Mouse (Mus musculus): Measurements from ENCODE around the gene Mpl. TPM values are rescaled to one million over a fixed set of nuclear protein-coding genes. Genes with fewer than 3 reads are reported as not detected.

Mpl gene
- polyA plus RNA-seq, 1 experiment from 2014 or later: 0.19 TPM

DNA sequence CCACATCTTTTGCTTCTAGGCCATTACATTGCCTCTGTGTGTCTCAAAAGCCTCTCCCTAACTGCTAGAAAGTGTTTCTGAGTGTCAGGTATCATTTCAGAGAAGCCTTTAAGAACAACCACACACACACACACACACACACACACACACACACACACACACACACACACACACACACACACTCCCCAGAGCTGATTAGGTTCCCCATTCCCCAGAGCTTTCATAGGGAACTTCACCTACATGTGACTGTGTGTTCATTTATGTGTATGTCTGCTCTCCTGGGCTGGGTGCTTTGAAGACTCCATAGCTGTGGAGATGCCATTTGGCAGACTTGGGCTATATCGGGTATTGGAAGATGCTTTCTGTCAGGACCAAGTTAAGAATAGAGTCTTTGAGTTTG is 31.9 kb downstream of the Mpl start:
- H3K27me3 ChIP-seq: no peaks in the 10 kb centered on the region
- H3K9me3 ChIP-seq: no peaks in the 10 kb centered on the region
- H3K9ac ChIP-seq (replicated peaks): no peak overlapping the region
- H3K36me3 ChIP-seq: peaks cover 36% of the 10 kb centered on the region
- ATAC-seq: no peak
- WGBS: 94% methylated on average over 1 of the region's 1 CpGs
- no peak overlapping the region for H3K27ac ChIP-seq
- no peak overlapping the region for H3K4me3 ChIP-seq (replicated peaks)
- peaks cover 30% of the 10 kb centered on the region for H3K4me1 ChIP-seq (replicated peaks)
- H3K4me2 ChIP-seq (replicated peaks): no peak overlapping the region

DNA sequence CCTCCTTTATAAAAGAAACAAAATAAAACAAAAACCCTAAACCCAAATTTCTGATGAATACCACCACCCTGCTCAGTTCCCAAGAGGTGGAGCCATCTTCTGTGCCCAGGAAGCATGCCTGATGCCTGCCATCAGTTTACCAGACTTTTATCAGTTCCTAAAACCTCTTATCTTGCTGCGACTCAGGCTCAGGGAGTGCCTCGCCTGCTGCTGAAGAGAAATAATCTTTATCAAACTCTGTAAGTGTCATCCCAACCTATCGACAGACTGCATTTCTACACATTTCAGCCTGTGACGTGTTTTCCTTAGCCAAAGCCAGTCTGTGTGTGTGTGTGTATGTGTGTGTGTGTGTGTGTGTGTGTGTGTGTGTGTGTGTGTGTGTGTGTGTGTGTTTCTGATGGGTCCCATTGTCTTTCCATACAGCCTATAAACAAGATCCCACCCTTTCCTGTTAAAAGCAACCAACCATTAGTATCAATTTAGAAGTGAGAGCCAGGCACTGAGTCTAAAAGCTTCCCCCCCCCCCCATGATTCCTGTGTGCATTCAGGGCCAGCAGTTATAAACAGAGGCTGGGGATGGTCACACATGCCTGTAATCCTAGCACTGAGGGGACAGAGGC is 32.7 kb downstream of the Mpl start:
- Histone ChIP-seq H3K4me2 (replicated peaks) (no peak overlapping the region), H3K27me3 (no peaks in the 10 kb centered on the region), H3K27ac (no peak overlapping the region), H3K4me3 (replicated peaks) (no peak overlapping the region), H3K9me3 (no peaks in the 10 kb centered on the region), H3K9ac (replicated peaks) (no peak overlapping the region), H3K36me3 (peaks cover 40% of the 10 kb centered on the region), H3K4me1 (replicated peaks) (peaks cover 28% of the 10 kb centered on the region)
- WGBS: 89% methylated on average over 4 of the region's 4 CpGs
- no peak for ATAC-seq

GRCm38 (mm10) chr4:118421384-118421783 is 35.9 kb downstream of the Mpl start:
- peaks cover 70% of the 10 kb centered on the region for H3K36me3 ChIP-seq
- no peak overlapping the region for H3K4me2 ChIP-seq (replicated peaks)
- no peak overlapping the region for H3K4me3 ChIP-seq (replicated peaks)
- no peaks in the 10 kb centered on the region for H3K4me1 ChIP-seq (replicated peaks)
- H3K27me3 ChIP-seq: no peaks in the 10 kb centered on the region
- 90% methylated on average over 3 of the region's 3 CpGs for WGBS
- no peak for ATAC-seq
- no peaks in the 10 kb centered on the region for H3K9me3 ChIP-seq
- H3K27ac ChIP-seq: no peak overlapping the region
- no peak overlapping the region for H3K9ac ChIP-seq (replicated peaks)

DNA sequence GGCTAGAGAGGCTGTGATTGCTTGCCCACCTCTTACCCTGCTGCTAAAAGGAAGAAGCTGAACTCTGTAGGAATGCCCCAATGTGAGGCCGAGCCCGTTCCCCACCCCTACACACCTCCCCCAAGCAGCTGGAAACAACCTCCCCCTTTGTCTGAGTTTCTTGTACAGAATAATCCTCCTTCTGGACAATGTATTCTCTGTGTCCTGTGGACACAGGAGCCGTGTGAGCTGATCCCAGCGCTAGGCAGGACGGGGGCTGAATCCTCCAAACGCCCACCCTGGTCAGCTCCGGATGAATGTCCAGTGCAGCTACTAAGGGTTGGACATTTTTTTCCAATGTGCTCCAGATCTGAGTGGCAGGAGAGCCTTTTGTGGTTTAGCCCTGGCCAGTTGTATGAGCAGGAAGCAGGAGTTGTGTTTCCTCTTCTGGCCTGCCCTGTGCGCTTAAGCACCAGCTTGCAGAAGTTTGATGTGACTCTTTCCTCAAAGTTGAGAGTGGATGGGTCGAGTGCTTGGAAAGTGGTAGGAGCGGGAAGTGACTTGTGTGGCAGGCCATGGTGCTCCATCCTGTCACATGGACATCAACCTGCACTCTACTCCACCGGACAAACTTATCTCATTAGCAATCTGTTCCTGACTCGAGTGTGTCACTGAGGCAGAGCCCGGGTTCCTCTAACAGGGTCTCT is 40.1 kb downstream of the Mpl start:
- WGBS: 85% methylated on average over 13 of the region's 13 CpGs

GRCm38 (mm10) chr4:118416329-118416728 is 41.0 kb downstream of the Mpl start:
- Histone ChIP-seq H3K4me1 (replicated peaks) (no peaks in the 10 kb centered on the region), H3K27me3 (no peaks in the 10 kb centered on the region), H3K4me2 (replicated peaks) (no peak overlapping the region), H3K27ac (no peak overlapping the region), H3K36me3 (peaks cover 97% of the 10 kb centered on the region), H3K9me3 (no peaks in the 10 kb centered on the region), H3K9ac (replicated peaks) (no peak overlapping the region), H3K4me3 (replicated peaks) (no peak overlapping the region)
- no peak for ATAC-seq
- WGBS: 94% methylated on average over 5 of the region's 5 CpGs

More for the DNA sequence above, 40.1 kb downstream of the Mpl start:
- H3K4me3 ChIP-seq (replicated peaks): no peak overlapping the region
- H3K27ac ChIP-seq: no peak overlapping the region
- no peak overlapping the region for H3K4me2 ChIP-seq (replicated peaks)
- no peaks in the 10 kb centered on the region for H3K4me1 ChIP-seq (replicated peaks)
- ATAC-seq: no peak
- H3K9ac ChIP-seq (replicated peaks): no peak overlapping the region
- no peaks in the 10 kb centered on the region for H3K9me3 ChIP-seq
- H3K36me3 ChIP-seq: peaks cover 96% of the 10 kb centered on the region
- H3K27me3 ChIP-seq: no peaks in the 10 kb centered on the region

GRCm38 (mm10) chr4:118415779-118416178 is 41.5 kb downstream of the Mpl start:
- Histone ChIP-seq H3K27ac (no peak overlapping the region), H3K9me3 (no peaks in the 10 kb centered on the region), H3K27me3 (no peaks in the 10 kb centered on the region), H3K36me3 (peaks cover 97% of the 10 kb centered on the region), H3K4me2 (replicated peaks) (no peak overlapping the region), H3K9ac (replicated peaks) (no peak overlapping the region), H3K4me3 (replicated peaks) (no peak overlapping the region), H3K4me1 (replicated peaks) (no peaks in the 10 kb centered on the region)
- WGBS: 89% methylated on average over 2 of the region's 2 CpGs
- ATAC-seq: no peak

DNA sequence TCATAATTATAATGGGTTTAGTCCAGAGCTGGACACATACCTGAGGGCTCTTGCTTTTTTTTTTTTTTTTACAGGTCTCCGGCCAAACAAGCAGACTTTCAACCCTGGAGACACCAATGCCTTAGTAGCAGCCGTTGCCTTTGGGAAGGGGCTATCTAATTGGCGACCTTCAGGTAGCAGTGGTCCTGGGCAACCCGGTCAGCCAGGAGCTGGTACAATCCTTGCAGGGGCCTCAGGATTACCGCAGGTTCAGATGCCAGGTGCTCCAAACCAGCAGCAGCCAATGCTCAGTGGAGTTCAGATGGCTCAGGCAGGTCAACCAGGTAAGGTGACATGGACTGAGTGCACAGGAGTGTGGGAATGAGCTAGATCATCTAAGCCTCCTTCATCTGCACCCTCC is 43.8 kb downstream of the Mpl start:
- Histone ChIP-seq H3K36me3 (peaks cover 76% of the 10 kb centered on the region), H3K4me1 (replicated peaks) (peaks cover 10% of the 10 kb centered on the region), H3K4me2 (replicated peaks) (no peak overlapping the region), H3K27ac (no peak overlapping the region), H3K9me3 (no peaks in the 10 kb centered on the region), H3K4me3 (replicated peaks) (no peak overlapping the region), H3K27me3 (no peaks in the 10 kb centered on the region), H3K9ac (replicated peaks) (no peak overlapping the region)
- no peak for ATAC-seq
- 92% methylated on average over 5 of the region's 5 CpGs for WGBS

GRCm38 (mm10) chr4:118410871-118411270 is 46.4 kb downstream of the Mpl start:
- Histone ChIP-seq H3K9ac (replicated peaks) (no peak overlapping the region), H3K4me3 (replicated peaks) (no peak overlapping the region), H3K4me2 (replicated peaks) (no peak overlapping the region), H3K27ac (no peak overlapping the region), H3K9me3 (no peaks in the 10 kb centered on the region), H3K27me3 (no peaks in the 10 kb centered on the region), H3K36me3 (peaks cover 53% of the 10 kb centered on the region), H3K4me1 (replicated peaks) (peaks cover 25% of the 10 kb centered on the region)
- WGBS: 95% methylated on average over 5 of the region's 5 CpGs
- ATAC-seq: no peak

GRCm38 (mm10) chr4:118409142-118409900 is 48.0 kb downstream of the Mpl start, which contains the start of the genes Szt2 and Med8:
Gene Szt2, minus strand, starts transcription at chr4:118409273.
Gene Med8, plus strand, starts transcription at chr4:118409337.
- Histone ChIP-seq H3K9me3 (no peaks in the 10 kb centered on the region), H3K27me3 (no peaks in the 10 kb centered on the region), H3K4me2 (replicated peaks) (peak within 1 kb of the TSS; percentile 77), H3K36me3 (peaks cover 49% of the 10 kb centered on the region), H3K4me3 (replicated peaks) (peak within 1 kb of the TSS; percentile 95), H3K9ac (replicated peaks) (peak within 1 kb of the TSS; percentile 92), H3K27ac (peak within 1 kb of the TSS; percentile 49; the same call in 1 of the 2 replicates), H3K4me1 (replicated peaks) (peaks cover 25% of the 10 kb centered on the region)
- WGBS: 1% methylated on average over 53 of the region's 53 CpGs
- ATAC-seq: peak; percentile 96

- Histone ChIP-seq H3K4me3 (replicated peaks) (no peak overlapping the region), H3K27me3 (no peaks in the 10 kb centered on the region), H3K36me3 (peaks cover 68% of the 10 kb centered on the region), H3K9me3 (no peaks in the 10 kb centered on the region), H3K27ac (no peak overlapping the region), H3K9ac (replicated peaks) (no peak overlapping the region), H3K4me1 (replicated peaks) (peaks cover 7% of the 10 kb centered on the region), H3K4me2 (replicated peaks) (no peak overlapping the region)
- ATAC-seq: no peak
- WGBS: 93% methylated on average over 12 of the region's 12 CpGs
These were observed 54.6 kb downstream of the Mpl start for GRCm38 (mm10) chr4:118402701-118403100.

- Histone ChIP-seq H3K4me1 (replicated peaks) (no peaks in the 10 kb centered on the region), H3K27ac (no peak overlapping the region), H3K4me2 (replicated peaks) (no peak overlapping the region), H3K27me3 (no peaks in the 10 kb centered on the region), H3K4me3 (replicated peaks) (no peak overlapping the region), H3K9ac (replicated peaks) (no peak overlapping the region), H3K9me3 (no peaks in the 10 kb centered on the region), H3K36me3 (peaks cover 76% of the 10 kb centered on the region)
- 94% methylated on average over 5 of the region's 5 CpGs for WGBS
- ATAC-seq: no peak
These were observed 55.4 kb downstream of the Mpl start for GRCm38 (mm10) chr4:118401918-118402317.

DNA sequence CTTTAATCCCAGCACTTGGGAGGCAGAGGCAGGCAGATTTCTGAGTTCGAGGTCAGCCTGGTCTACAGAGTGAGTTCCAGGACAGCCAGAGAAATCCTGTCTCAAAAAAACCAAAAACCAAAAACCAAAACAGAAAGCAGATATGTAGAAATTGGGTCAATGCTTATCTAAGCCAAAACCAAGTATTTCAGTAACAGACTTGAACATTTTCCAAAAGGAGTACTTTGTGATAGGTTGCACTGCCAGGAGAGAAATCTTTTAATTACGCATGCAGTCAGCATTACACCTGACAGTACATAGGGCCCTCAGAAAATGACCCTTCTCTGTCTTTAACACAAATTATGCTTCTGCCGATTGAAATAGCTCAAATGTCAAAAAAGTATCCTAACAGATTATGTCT is 55.9 kb downstream of the Mpl start:
- Histone ChIP-seq H3K9ac (replicated peaks) (no peak overlapping the region), H3K4me1 (replicated peaks) (no peaks in the 10 kb centered on the region), H3K4me2 (replicated peaks) (no peak overlapping the region), H3K27ac (no peak overlapping the region), H3K9me3 (no peaks in the 10 kb centered on the region), H3K36me3 (peaks cover 81% of the 10 kb centered on the region), H3K27me3 (no peaks in the 10 kb centered on the region), H3K4me3 (replicated peaks) (no peak overlapping the region)
- ATAC-seq: no peak
- 98% methylated on average over 3 of the region's 3 CpGs for WGBS
